Comparison of ENCODE assay signal across 20 mouse cellular contexts in genomic region chr15:36891851-36892250, GRCm38 (mm10).
DNase-seq lines count a peak whose midpoint lies in the region; ATAC-seq and TF ChIP-seq lines count a peak whose summit lies in the region.
"Had no signal": no experiment of that assay in that cellular context is flagged by ENCODE, and none has a peak within 500 bp of the region (broad histone marks: within the 10 kb centered on the region; RNA-seq: fewer than 3 reads in every experiment).

No protein-coding gene starts in this region.

- H3K36me3 ChIP-seq in intestine, postnatal 0 days (ENCODE audit: control insufficient read depth, insufficient read depth), result no peaks in the 10 kb centered on the region
- no peaks in the 10 kb centered on the region for H3K36me3 ChIP-seq in intestine, embryonic 15.5 days
- H3K36me3 ChIP-seq in small intestine, adult 2 months (ENCODE audit: control insufficient read depth, insufficient read depth, low read length), result no peaks in the 10 kb centered on the region
- H3K36me3 ChIP-seq: embryonic facial prominence, embryonic 12.5 days; heart, embryonic 15.5 days; limb, embryonic 15.5 days had no signal

- no peak overlapping the region for H3K4me3 ChIP-seq in intestine, postnatal 0 days (ENCODE audit: low read depth, low read length)
- no peak overlapping the region for H3K4me3 ChIP-seq in intestine, embryonic 15.5 days (replicated peaks)
- H3K4me3 ChIP-seq in small intestine, adult 2 months (ENCODE audit: low read depth, low read length), result peak overlapping the region; percentile 22; the same call in 1 of the 2 replicates
- no peak overlapping the region for H3K4me3 ChIP-seq in gastrocnemius, adult 2 months
- H3K4me3 ChIP-seq: embryonic facial prominence, embryonic 12.5 days; heart, embryonic 15.5 days; limb, embryonic 15.5 days; megakaryocyte, embryonic 14.5 days; myocyte had no signal

- H3K27ac ChIP-seq in intestine, postnatal 0 days (ENCODE audit: low read depth, low read length), result 0 out of 2 replicates have a peak overlapping the region, but pooled peaks have one; percentile 1
- H3K27ac ChIP-seq in intestine, embryonic 15.5 days, result no peak overlapping the region
- H3K27ac ChIP-seq in small intestine, adult 2 months (ENCODE audit: insufficient read depth, low read depth, low read length), result peak overlapping the region; percentile 81; the same call in 1 of the 2 replicates
- H3K27ac ChIP-seq in gastrocnemius, adult 2 months, result no peak overlapping the region
- H3K27ac ChIP-seq: embryonic facial prominence, embryonic 12.5 days; heart, embryonic 15.5 days; limb, embryonic 15.5 days had no signal

- no peaks in the 10 kb centered on the region for H3K9me3 ChIP-seq in intestine, postnatal 0 days (ENCODE audit: control insufficient read depth)
- H3K9me3 ChIP-seq in intestine, embryonic 15.5 days, result no peaks in the 10 kb centered on the region
- H3K9me3 ChIP-seq: embryonic facial prominence, embryonic 12.5 days; heart, embryonic 15.5 days; limb, embryonic 15.5 days; megakaryocyte, embryonic 14.5 days had no signal

- DNase-seq in cerebellum, adult 8-10 months, result peak; percentile 49
- DNase-seq in cerebellum, postnatal 36 days, result peak; percentile 20 to 46
- DNase-seq in gastrocnemius, adult 2 months, result no peak
- DNase-seq in thymus, postnatal 0 days (ENCODE audit: low spot score), result no peak
- DNase-seq: adrenal gland, adult 2 months; kidney, adult 8-10 months; kidney, postnatal 25 days; lung, postnatal 14 days; retina, postnatal 1 day; thymus, adult 2 months had no signal

- H3K27me3 ChIP-seq in intestine, postnatal 0 days (replicated peaks; ENCODE audit: control insufficient read depth, insufficient read depth, low read length), result no peaks in the 10 kb centered on the region
- no peaks in the 10 kb centered on the region for H3K27me3 ChIP-seq in intestine, embryonic 15.5 days (replicated peaks)
- no peaks in the 10 kb centered on the region for H3K27me3 ChIP-seq in small intestine, adult 2 months (ENCODE audit: control insufficient read depth, insufficient read depth, low read length)
- H3K27me3 ChIP-seq: heart, embryonic 15.5 days; limb, embryonic 15.5 days had no signal

- no peak for TF ChIP-seq CTCF in intestine, postnatal 0 days (IDR thresholded peaks at IDR 0.05; ENCODE audit: low read depth)
- TF ChIP-seq CTCF in small intestine, adult 2 months (IDR thresholded peaks at IDR 0.05; ENCODE audit: extremely low read depth, insufficient read length, insufficient replicate concordance, low read depth, low read length), result no peak
- TF ChIP-seq CTCF in gastrocnemius, adult 2 months (IDR thresholded peaks at IDR 0.05), result no peak

- H3K4me2 ChIP-seq in intestine, postnatal 0 days (replicated peaks; ENCODE audit: low read depth), result no peak overlapping the region
- H3K4me2 ChIP-seq in intestine, embryonic 15.5 days (replicated peaks), result no peak overlapping the region

- intact Hi-C loops in gastrocnemius, adult 2 months (cut with DNase I), result no loop called here

- no peak overlapping the region for H3K9ac ChIP-seq in intestine, postnatal 0 days (ENCODE audit: low read depth, low read length)
- no peak overlapping the region; the same call in 1 of the 2 replicates for H3K9ac ChIP-seq in intestine, embryonic 15.5 days
- H3K9ac ChIP-seq: embryonic facial prominence, embryonic 12.5 days; heart, embryonic 15.5 days; limb, embryonic 15.5 days had no signal

- ATAC-seq in intestine, postnatal 0 days, result no peak
- no peak for ATAC-seq in intestine, embryonic 15.5 days
- ATAC-seq: CD4-positive, CD25-positive, alpha-beta regulatory T cell, adult 4 months; forebrain, embryonic 16.5 days had no signal

- no peak for TF ChIP-seq POLR2A in small intestine, adult 2 months (IDR thresholded peaks at IDR 0.05; ENCODE audit: low read depth, low read length)

- no peaks in the 10 kb centered on the region for H3K4me1 ChIP-seq in intestine, postnatal 0 days (replicated peaks; ENCODE audit: control insufficient read depth, insufficient read depth, low read length)
- H3K4me1 ChIP-seq in intestine, embryonic 15.5 days (replicated peaks), result peaks cover 18% of the 10 kb centered on the region
- peaks cover 12% of the 10 kb centered on the region; the same call in 1 of the 2 replicates for H3K4me1 ChIP-seq in small intestine, adult 2 months (ENCODE audit: control insufficient read depth, insufficient read depth, insufficient read length, low read length)

- 45% methylated on average over 12 of the region's 12 CpGs for WGBS in intestine, postnatal 0 days
- 39% methylated on average over 12 of the region's 12 CpGs for WGBS in intestine, embryonic 15.5 days
- WGBS in small intestine, adult 2 months, result 52% methylated on average over 12 of the region's 12 CpGs

Comparison
In these comparisons a context has a peak if more than half of its experiments do, and no peak if none do; other contexts are left out.
1. H3K27ac ChIP-seq: peak in intestine, postnatal 0 days (single experiment) and small intestine, adult 2 months (single experiment); none in intestine, embryonic 15.5 days (single experiment) and gastrocnemius, adult 2 months (single experiment).
2. DNase-seq: peak in cerebellum, adult 8-10 months (single experiment) and cerebellum, postnatal 36 days (2 of 2); none in gastrocnemius, adult 2 months (single experiment) and thymus, postnatal 0 days (single experiment).